Mouse (Mus musculus): ENCODE measurements around the gene Ctnna2. TPM values are rescaled to one million over a fixed set of nuclear protein-coding genes. Genes with fewer than 3 reads are reported as not detected.
A peak's percentile ranks its signal among the peaks of the same experiment; 100 is the strongest.

Ctnna2 gene
- polyA plus RNA-seq, 1 experiment from 2014 or later = 127 TPM

DNA sequence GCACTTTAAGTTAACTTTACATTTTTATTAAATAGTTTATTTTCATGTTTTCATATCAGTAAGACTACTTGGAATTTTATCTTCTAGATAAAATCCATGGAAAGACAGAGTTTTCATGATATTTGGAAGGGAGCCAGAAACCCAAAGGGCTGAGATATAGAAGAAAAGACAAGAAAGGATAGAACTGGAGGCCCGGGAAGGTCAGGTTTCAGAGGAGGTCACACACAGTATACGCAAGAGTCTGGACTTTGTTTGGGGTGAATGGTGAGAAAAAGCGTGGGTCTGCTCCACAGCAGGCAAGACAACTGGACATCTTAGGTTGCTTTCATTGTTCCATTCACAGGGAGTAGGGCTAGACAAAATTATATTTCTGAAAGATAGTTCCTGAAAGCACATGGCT, 111.4 kb downstream of the Ctnna2 start:
- ATAC-seq (replicated peaks) = no peak
- WGBS = 66% methylated on average over 3 of the region's 3 CpGs
- H3K27ac ChIP-seq (replicated peaks) = no peak overlapping the region
- no peaks in the 10 kb centered on the region for H3K36me3 ChIP-seq
- no peaks in the 10 kb centered on the region for H3K9me3 ChIP-seq
- H3K9ac ChIP-seq (replicated peaks) = no peak overlapping the region
- H3K27me3 ChIP-seq = no peaks in the 10 kb centered on the region
- no peaks in the 10 kb centered on the region for H3K4me1 ChIP-seq
- no peak overlapping the region for H3K4me3 ChIP-seq
- no peak overlapping the region for H3K4me2 ChIP-seq (replicated peaks)

DNA sequence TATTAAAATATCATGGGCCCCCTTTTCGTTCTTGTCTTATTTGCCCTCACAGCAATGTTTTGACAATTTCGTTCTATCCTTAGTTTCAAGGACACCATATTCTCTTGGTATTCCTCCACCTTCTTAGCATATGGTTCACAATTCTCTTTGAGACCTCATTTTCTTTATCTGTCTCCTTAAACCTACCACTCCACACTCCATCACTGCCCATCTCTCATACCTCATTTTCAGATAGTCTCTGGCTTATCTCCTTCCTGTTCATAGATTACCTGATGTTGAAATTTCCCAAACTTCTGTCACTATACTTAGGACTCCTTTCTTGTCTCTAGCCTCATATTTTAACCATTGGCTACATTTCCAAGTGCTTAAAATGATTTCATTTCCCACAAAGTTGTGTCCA, 116.1 kb downstream of the Ctnna2 start:
- WGBS = 84% methylated on average over 2 of the region's 2 CpGs
- no peaks in the 10 kb centered on the region for H3K4me1 ChIP-seq
- ATAC-seq (replicated peaks) = no peak
- no peaks in the 10 kb centered on the region for H3K9me3 ChIP-seq
- H3K4me2 ChIP-seq (replicated peaks) = no peak overlapping the region
- no peaks in the 10 kb centered on the region for H3K36me3 ChIP-seq
- H3K27me3 ChIP-seq = no peaks in the 10 kb centered on the region
- H3K9ac ChIP-seq (replicated peaks) = no peak overlapping the region
- no peak overlapping the region for H3K4me3 ChIP-seq
- H3K27ac ChIP-seq (replicated peaks) = no peak overlapping the region

DNA sequence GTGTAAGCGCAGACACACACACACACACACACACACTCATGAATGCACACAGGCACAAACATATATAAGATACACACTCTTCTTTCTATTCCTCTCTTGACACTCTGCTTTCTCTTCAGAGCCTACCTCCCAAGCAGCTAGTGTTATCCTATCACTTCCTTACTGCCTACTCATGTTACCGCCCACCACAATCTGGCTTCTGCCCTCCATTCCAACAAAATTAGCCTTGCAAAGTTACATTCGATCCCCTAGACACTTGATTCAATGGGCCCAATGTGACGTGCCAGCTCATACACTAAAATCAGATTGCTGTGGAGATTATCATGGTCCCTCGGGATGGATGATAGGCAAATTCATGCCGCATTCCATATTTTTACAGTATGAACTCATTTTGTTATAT, 116.7 kb downstream of the Ctnna2 start:
- Histone ChIP-seq H3K27me3 (no peaks in the 10 kb centered on the region), H3K9me3 (no peaks in the 10 kb centered on the region), H3K27ac (replicated peaks) (no peak overlapping the region), H3K4me3 (no peak overlapping the region), H3K4me2 (replicated peaks) (no peak overlapping the region), H3K36me3 (no peaks in the 10 kb centered on the region), H3K9ac (replicated peaks) (no peak overlapping the region), H3K4me1 (no peaks in the 10 kb centered on the region)
- WGBS = 86% methylated on average over 6 of the region's 6 CpGs
- peak; percentile 61; the same call in 1 of the 2 replicates for ATAC-seq (replicated peaks)

DNA sequence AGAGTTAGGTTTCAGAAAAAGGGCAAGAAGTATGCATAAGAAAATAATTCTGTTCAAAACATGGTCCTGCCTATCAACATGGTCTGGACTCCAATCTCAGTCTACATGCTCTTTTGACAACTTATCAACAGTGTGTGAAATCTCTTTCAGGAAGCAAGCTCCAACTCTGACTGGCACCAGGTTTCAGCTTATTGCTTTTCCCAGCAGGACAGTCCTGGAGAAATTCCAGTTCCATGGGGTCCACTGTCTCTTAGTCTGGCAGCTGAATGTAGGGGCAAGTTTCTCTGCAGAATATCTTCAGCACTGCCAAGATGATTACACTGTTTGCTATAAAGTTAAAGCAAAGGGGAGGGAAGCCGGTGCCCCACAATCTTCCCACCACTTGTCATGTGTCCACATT, 130.1 kb downstream of the Ctnna2 start:
- H3K4me2 ChIP-seq (replicated peaks) = no peak overlapping the region
- H3K4me1 ChIP-seq = 0 out of 2 replicates have a peak, but pooled peaks cover 4% of the 10 kb centered on the region
- no peak overlapping the region for H3K4me3 ChIP-seq
- H3K9me3 ChIP-seq = no peaks in the 10 kb centered on the region
- no peaks in the 10 kb centered on the region for H3K36me3 ChIP-seq
- no peak for ATAC-seq (replicated peaks)
- 88% methylated on average over 1 of the region's 1 CpGs for WGBS
- no peak overlapping the region for H3K9ac ChIP-seq (replicated peaks)
- no peaks in the 10 kb centered on the region for H3K27me3 ChIP-seq
- H3K27ac ChIP-seq (replicated peaks) = no peak overlapping the region

DNA sequence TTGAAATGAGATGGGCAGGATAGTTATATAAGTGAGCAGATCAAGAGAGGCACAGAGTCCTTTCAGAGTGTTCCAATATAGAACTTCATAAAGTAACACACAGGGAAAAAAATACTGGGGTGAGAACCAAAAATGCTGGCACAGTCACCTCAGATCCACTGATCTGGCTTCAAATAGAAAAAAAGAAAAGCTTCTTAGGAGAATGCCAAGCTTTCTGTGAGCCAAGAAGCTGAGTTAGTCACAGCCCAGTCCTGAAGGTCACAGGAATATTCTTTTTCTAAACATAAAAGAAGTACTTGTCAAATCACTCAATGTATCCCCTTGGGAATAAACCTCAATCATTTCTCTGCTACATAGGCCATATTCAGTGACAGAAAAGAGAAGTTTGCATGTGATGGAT, 130.7 kb downstream of the Ctnna2 start:
- H3K27ac ChIP-seq (replicated peaks) = no peak overlapping the region
- 0 out of 2 replicates have a peak, but pooled peaks cover 4% of the 10 kb centered on the region for H3K4me1 ChIP-seq
- H3K4me3 ChIP-seq = no peak overlapping the region
- no peaks in the 10 kb centered on the region for H3K36me3 ChIP-seq
- H3K27me3 ChIP-seq = no peaks in the 10 kb centered on the region
- no peaks in the 10 kb centered on the region for H3K9me3 ChIP-seq
- no peak overlapping the region for H3K9ac ChIP-seq (replicated peaks)
- no peak overlapping the region for H3K4me2 ChIP-seq (replicated peaks)
- ATAC-seq (replicated peaks) = no peak

DNA sequence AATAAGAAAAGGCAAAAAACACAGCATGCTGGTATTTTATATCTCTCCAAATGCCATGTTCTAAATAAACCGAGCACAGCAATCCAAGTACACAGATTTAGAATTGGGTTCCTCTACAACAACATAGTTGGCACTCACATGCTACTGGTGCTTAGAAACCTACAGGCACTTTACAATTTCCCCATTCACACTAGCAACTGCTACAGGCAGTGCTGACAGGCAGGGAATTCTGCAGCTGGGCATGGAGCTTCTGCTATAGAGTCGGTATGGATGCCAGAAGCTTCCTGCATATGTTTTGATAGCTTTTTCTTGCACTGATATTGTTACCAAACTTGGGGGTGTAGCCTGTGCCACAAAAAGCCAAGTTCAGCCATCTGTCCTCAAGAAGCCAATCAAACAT, 131.8 kb downstream of the Ctnna2 start:
- Histone ChIP-seq H3K4me3 (no peak overlapping the region), H3K27me3 (no peaks in the 10 kb centered on the region), H3K4me1 (0 out of 2 replicates have a peak, but pooled peaks cover 4% of the 10 kb centered on the region), H3K9me3 (no peaks in the 10 kb centered on the region), H3K9ac (replicated peaks) (no peak overlapping the region), H3K4me2 (replicated peaks) (no peak overlapping the region), H3K27ac (replicated peaks) (no peak overlapping the region), H3K36me3 (no peaks in the 10 kb centered on the region)
- WGBS = 66% methylated on average over 2 of the region's 2 CpGs
- peak; percentile 77; the same call in 1 of the 2 replicates for ATAC-seq (replicated peaks)

DNA sequence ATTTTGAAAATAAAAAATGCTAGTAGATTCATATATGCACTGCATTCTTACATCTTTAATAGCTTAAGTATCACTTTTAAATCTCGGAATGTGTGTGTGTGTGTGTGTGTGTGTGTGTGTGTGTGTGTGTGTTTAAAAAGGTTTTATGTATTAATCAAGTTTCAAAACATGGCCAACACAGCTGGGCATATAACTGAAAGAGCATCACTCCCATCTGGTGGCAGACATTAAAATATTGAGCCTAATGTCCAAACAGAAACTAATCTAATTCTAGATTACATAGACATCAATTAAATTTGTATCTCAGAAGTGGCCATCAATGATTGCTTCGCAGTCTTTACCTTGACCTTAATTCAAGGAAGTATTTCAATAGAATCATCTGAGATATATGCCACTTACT, 140.4 kb downstream of the Ctnna2 start:
- Histone ChIP-seq H3K27me3 (no peaks in the 10 kb centered on the region), H3K4me2 (replicated peaks) (no peak overlapping the region), H3K27ac (replicated peaks) (no peak overlapping the region), H3K9ac (replicated peaks) (no peak overlapping the region), H3K4me3 (no peak overlapping the region), H3K9me3 (no peaks in the 10 kb centered on the region), H3K36me3 (no peaks in the 10 kb centered on the region), H3K4me1 (peaks cover 9% of the 10 kb centered on the region)
- 88% methylated on average over 2 of the region's 2 CpGs for WGBS
- no peak for ATAC-seq (replicated peaks)

DNA sequence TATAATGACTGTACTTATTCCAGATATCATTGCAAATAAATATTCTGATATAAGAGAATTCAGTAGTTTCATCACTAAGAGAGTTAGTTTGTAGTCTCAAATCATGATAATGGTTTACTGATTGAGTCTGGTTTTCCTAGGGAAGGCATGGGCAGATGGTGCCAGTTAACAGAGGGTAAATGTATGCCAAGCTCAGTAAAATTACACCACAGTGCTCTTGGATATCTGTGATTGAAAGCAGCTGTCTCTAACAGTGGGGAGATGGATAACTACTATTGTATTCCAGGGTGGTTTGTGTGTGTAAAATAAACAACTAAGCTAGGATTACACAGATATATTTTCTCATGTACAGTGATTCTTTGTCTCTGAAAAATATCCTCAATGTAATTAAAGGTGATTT, 140.8 kb downstream of the Ctnna2 start:
- H3K4me1 ChIP-seq = peaks cover 9% of the 10 kb centered on the region
- ATAC-seq (replicated peaks) = peak; percentile 88
- H3K9me3 ChIP-seq = no peaks in the 10 kb centered on the region

DNA sequence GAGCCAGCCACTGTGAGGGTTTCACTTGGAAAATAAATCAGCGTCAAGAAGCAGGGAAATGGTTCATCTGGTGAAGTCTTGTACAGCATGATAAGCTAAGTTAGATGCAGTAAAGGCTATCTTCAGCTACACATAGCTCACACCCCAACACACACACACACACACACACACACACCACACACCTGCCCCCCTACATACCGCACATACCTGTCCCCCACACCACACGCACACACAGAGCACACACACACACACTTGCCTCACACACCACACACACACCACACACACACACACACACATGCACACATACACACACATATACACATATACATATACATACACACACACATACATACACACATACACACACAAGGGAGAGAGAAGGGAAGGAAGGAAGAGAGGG, 142.0 kb downstream of the Ctnna2 start:
- Histone ChIP-seq H3K27me3 (no peaks in the 10 kb centered on the region), H3K4me2 (replicated peaks) (no peak overlapping the region), H3K27ac (replicated peaks) (0 out of 2 replicates have a peak overlapping the region, but pooled peaks have one; percentile 8), H3K4me3 (no peak overlapping the region), H3K36me3 (no peaks in the 10 kb centered on the region), H3K9me3 (no peaks in the 10 kb centered on the region), H3K4me1 (peaks cover 9% of the 10 kb centered on the region), H3K9ac (replicated peaks) (no peak overlapping the region)
- 0 out of 2 replicates have a peak, but pooled peaks have one; percentile 32 for ATAC-seq (replicated peaks)
- WGBS = 96% methylated on average over 3 of the region's 3 CpGs

More for the DNA sequence above, 140.8 kb downstream of the Ctnna2 start:
- no peak overlapping the region for H3K4me3 ChIP-seq
- H3K27ac ChIP-seq (replicated peaks) = no peak overlapping the region; the same call in 1 of the 2 replicates
- H3K4me2 ChIP-seq (replicated peaks) = no peak overlapping the region
- H3K27me3 ChIP-seq = no peaks in the 10 kb centered on the region
- no peak overlapping the region for H3K9ac ChIP-seq (replicated peaks)
- H3K36me3 ChIP-seq = no peaks in the 10 kb centered on the region

DNA sequence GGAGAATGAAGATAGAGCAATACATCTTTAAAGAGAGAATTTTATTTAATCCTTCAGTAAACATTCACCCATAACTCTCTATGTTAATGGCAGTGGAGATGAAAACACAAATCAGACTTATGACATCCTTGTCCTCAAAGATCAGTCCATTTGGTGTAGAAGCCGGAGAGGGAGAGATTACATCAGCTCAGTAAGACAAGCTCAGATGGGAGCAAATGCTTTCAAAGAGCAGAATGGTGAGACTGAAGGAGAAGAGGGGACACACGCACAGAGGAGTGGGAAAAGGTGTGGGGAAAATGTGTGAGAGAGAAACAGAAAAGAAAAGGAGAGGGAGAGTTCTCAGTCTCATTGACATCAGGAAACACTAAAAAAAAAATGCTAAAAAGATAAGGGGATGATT, 144.8 kb downstream of the Ctnna2 start:
- Histone ChIP-seq H3K4me2 (replicated peaks) (no peak overlapping the region), H3K27ac (replicated peaks) (no peak overlapping the region), H3K27me3 (no peaks in the 10 kb centered on the region), H3K9ac (replicated peaks) (no peak overlapping the region), H3K36me3 (no peaks in the 10 kb centered on the region), H3K9me3 (no peaks in the 10 kb centered on the region), H3K4me1 (peaks cover 9% of the 10 kb centered on the region), H3K4me3 (no peak overlapping the region)
- no peak for ATAC-seq (replicated peaks)
- 77% methylated on average over 2 of the region's 2 CpGs for WGBS

DNA sequence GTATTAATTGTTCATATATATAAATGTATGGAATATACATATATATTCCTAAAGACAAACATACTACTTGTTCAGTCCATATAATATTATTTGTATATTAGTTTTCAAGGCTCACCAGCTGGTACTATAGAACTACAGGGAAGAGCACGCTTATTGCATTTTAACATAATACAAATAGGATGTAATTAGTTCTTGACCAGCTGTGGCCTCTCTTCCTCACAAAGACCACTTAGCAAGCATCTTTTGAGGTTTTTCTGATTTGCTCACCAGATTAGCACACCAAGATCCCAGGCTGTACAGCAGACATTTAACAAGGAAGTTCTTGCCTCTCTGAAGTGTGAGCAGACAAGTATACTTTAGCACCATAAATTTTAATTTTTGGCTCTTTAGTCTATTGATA, 152.0 kb downstream of the Ctnna2 start:
- WGBS = 22% methylated on average over 1 of the region's 1 CpGs
- Histone ChIP-seq H3K27me3 (no peaks in the 10 kb centered on the region), H3K9me3 (no peaks in the 10 kb centered on the region), H3K4me2 (replicated peaks) (no peak overlapping the region), H3K4me3 (no peak overlapping the region), H3K9ac (replicated peaks) (no peak overlapping the region), H3K36me3 (no peaks in the 10 kb centered on the region), H3K4me1 (no peaks in the 10 kb centered on the region; the same call in 1 of the 2 replicates), H3K27ac (replicated peaks) (no peak overlapping the region)
- ATAC-seq (replicated peaks) = no peak

DNA sequence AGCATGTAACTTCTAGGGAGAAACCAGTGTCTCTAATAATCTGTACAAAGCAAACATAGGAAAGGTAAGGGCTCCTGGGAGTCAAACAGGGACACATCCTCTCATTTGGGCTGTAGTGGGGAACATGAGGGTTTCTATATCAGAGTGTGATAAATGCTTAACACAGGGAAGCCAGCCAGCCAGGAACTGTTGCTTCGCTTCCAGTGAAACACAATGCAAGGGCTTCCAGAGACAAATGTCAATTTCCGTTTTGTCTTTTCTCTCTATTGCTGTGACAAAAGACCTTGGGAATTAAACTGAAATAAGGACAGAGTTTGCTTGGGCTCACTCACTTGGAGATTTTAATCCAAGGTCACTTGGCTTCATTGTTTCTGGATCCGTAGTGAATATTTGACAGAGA, 162.4 kb downstream of the Ctnna2 start:
- Histone ChIP-seq H3K4me2 (replicated peaks) (no peak overlapping the region), H3K9me3 (no peaks in the 10 kb centered on the region), H3K9ac (replicated peaks) (no peak overlapping the region), H3K27me3 (no peaks in the 10 kb centered on the region), H3K4me3 (no peak overlapping the region), H3K36me3 (no peaks in the 10 kb centered on the region), H3K27ac (replicated peaks) (no peak overlapping the region), H3K4me1 (peaks cover 5% of the 10 kb centered on the region; the same call in 1 of the 2 replicates)
- no peak for ATAC-seq (replicated peaks)
- WGBS = 63% methylated on average over 3 of the region's 3 CpGs

DNA sequence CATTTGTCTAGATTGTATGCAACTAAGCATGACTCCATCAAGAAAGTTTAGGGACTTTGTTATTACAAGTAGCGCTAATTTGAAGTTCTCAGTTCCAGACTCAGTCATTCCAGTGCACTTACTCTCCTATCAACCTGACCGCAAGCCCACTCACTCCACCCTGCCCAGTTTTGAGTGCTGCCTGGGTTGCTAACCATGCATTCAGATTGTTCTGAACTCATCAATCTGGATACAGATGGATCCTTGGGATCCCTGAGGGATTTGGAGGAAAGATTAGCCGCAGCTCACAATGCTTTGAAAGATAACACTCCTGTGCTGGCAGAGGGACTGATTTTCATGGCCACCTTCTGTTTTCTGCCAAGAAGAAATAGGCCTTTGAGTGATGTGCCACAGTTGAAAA, 168.5 kb downstream of the Ctnna2 start:
- no peak overlapping the region for H3K27ac ChIP-seq (replicated peaks)
- H3K4me1 ChIP-seq = peaks cover 5% of the 10 kb centered on the region; the same call in 1 of the 2 replicates
- WGBS = 80% methylated on average over 3 of the region's 3 CpGs
- H3K4me2 ChIP-seq (replicated peaks) = no peak overlapping the region
- no peaks in the 10 kb centered on the region for H3K9me3 ChIP-seq
- H3K36me3 ChIP-seq = no peaks in the 10 kb centered on the region
- no peak overlapping the region for H3K9ac ChIP-seq (replicated peaks)
- ATAC-seq (replicated peaks) = no peak
- H3K4me3 ChIP-seq = no peak overlapping the region
- no peaks in the 10 kb centered on the region for H3K27me3 ChIP-seq

All from forebrain, embryonic 15.5 days (tissue).